Mouse (Mus musculus): ENCODE measurements around the gene Dusp10. TPM values are rescaled to one million over a fixed set of nuclear protein-coding genes. Genes with fewer than 3 reads are reported as not detected.

Dusp10 gene
- polyA plus RNA-seq, 1 experiment from 2014 or later: 5.1 TPM

DNA sequence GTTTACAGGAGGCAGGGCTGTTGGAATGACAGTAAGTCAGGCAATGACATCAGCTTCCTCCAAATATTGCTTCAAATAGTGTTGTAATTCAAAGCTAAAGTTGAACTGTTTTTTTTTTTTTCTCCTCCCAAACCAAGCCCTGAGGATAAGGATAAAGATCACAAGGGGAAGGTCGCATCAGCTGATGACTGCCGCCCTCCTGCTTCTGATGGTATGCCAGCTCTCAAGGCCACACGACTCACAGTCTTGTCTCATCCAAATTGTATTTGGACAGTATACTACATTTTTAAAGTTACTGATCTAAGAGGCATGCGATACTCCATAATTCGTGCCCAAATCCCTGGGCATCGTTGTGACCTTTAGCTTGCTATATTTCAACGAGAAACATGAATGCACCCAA lies 70.1 kb downstream of the Dusp10 start:
- H3K27me3 ChIP-seq: no peaks in the 10 kb centered on the region
- H3K9me3 ChIP-seq: no peaks in the 10 kb centered on the region
- no peak for ATAC-seq (replicated peaks)
- no peak overlapping the region for H3K4me2 ChIP-seq (replicated peaks)
- H3K4me3 ChIP-seq: no peak overlapping the region
- 90% methylated on average over 7 of the region's 7 CpGs for WGBS
- H3K36me3 ChIP-seq: no peaks in the 10 kb centered on the region
- H3K27ac ChIP-seq (replicated peaks): no peak overlapping the region
- no peak overlapping the region for H3K9ac ChIP-seq (replicated peaks)
- H3K4me1 ChIP-seq: no peaks in the 10 kb centered on the region

DNA sequence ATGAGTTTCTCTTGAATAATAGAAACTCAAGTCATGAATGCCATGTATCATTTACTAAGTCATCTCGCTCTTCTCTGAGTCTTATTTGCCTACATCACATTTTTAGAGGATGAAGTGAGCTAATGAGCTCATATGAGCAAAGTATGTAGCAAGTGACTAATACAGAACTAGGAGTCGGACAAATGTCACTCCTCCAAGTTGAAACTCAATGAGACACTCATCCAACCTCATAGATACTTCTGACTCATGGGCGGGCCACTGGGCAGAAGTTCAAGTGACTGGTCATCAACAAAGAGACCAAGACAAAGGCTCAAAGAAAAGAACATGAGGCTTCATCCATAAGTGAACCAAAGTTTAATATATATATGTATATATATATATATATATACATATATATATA lies 71.9 kb downstream of the Dusp10 start:
- H3K27ac ChIP-seq (replicated peaks): no peak overlapping the region
- H3K27me3 ChIP-seq: no peaks in the 10 kb centered on the region
- H3K9me3 ChIP-seq: no peaks in the 10 kb centered on the region
- no peak overlapping the region for H3K4me3 ChIP-seq
- no peaks in the 10 kb centered on the region for H3K4me1 ChIP-seq
- H3K36me3 ChIP-seq: no peaks in the 10 kb centered on the region
- no peak overlapping the region for H3K4me2 ChIP-seq (replicated peaks)
- 91% methylated on average over 3 of the region's 3 CpGs for WGBS
- ATAC-seq (replicated peaks): no peak
- no peak overlapping the region for H3K9ac ChIP-seq (replicated peaks)

DNA sequence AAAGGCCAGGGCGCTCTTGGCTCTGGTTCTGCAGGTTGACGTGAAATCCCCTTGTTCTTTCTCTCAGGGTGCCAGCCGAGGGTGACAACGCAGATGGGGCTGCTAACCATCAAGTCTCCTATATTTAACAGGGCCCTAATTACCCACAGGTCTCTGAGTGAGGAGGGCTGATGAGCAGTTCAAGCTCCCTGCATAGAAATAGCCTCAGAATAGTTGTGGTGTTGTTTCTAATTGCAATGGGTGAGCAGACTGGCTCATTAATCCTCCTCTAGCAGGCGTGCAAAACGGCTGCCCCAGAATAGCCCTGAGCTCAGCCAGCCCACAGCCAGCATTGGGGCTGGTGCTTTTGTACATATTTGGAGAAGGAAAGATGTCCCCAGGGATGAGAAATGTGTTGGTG lies 77.4 kb downstream of the Dusp10 start:
- ATAC-seq (replicated peaks): peak; percentile 61; the same call in 1 of the 2 replicates
- H3K9ac ChIP-seq (replicated peaks): no peak overlapping the region
- H3K4me1 ChIP-seq: peaks cover 8% of the 10 kb centered on the region
- H3K4me2 ChIP-seq (replicated peaks): no peak overlapping the region
- no peak overlapping the region for H3K4me3 ChIP-seq
- H3K27me3 ChIP-seq: no peaks in the 10 kb centered on the region
- WGBS: 31% methylated on average over 6 of the region's 6 CpGs
- no peak overlapping the region for H3K27ac ChIP-seq (replicated peaks)
- H3K9me3 ChIP-seq: no peaks in the 10 kb centered on the region
- H3K36me3 ChIP-seq: no peaks in the 10 kb centered on the region

DNA sequence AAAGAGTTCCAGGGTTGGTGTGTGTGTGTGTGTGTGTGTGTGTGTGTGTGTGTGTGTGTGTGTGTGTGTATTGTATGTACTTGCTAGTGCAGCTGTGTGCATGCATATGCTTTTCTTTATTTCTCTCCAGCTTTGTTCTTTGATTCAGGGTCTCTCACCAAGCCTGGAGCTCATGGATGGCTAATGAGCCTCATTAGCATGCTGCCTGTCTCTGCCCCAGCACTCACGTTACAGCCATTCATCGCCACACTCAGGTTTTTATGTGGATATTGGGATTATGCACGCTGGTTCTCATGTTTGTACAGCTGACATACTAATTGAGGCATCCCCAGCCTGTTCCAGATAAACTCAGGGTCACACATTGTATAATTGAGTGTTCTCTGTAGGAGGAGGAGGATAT lies 81.8 kb downstream of the Dusp10 start:
- no peak overlapping the region for H3K9ac ChIP-seq (replicated peaks)
- H3K9me3 ChIP-seq: no peaks in the 10 kb centered on the region
- 5% methylated on average over 3 of the region's 3 CpGs for WGBS
- no peak overlapping the region for H3K27ac ChIP-seq (replicated peaks)
- peaks cover 8% of the 10 kb centered on the region for H3K4me1 ChIP-seq
- H3K27me3 ChIP-seq: no peaks in the 10 kb centered on the region
- H3K4me3 ChIP-seq: no peak overlapping the region
- H3K4me2 ChIP-seq (replicated peaks): no peak overlapping the region
- H3K36me3 ChIP-seq: no peaks in the 10 kb centered on the region
- ATAC-seq (replicated peaks): no peak

DNA sequence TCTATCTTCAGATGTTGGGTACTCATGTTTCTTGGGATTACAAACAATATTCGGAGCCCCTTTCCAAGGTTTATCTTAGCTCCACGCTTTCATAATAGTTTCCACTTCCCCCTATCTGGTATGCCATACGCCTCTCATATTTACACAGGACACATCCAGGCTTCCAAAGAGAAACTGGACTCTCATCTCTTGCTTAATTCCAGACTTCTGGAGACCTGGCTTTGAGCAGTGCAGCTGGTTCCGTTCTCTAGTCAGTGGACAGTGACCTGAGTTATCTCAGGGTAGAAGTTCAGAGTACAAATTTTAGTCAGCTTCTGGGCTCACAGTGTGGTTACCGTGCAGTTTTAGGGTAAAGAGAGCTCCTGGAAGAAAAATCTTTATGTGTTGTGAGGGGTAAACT lies 87.3 kb downstream of the Dusp10 start:
- no peaks in the 10 kb centered on the region for H3K9me3 ChIP-seq
- H3K9ac ChIP-seq (replicated peaks): no peak overlapping the region
- H3K27me3 ChIP-seq: no peaks in the 10 kb centered on the region
- no peak overlapping the region for H3K27ac ChIP-seq (replicated peaks)
- no peaks in the 10 kb centered on the region for H3K36me3 ChIP-seq
- no peak overlapping the region for H3K4me2 ChIP-seq (replicated peaks)
- WGBS: 91% methylated on average over 5 of the region's 5 CpGs
- no peak for ATAC-seq (replicated peaks)
- H3K4me3 ChIP-seq: no peak overlapping the region
- H3K4me1 ChIP-seq: no peaks in the 10 kb centered on the region

DNA sequence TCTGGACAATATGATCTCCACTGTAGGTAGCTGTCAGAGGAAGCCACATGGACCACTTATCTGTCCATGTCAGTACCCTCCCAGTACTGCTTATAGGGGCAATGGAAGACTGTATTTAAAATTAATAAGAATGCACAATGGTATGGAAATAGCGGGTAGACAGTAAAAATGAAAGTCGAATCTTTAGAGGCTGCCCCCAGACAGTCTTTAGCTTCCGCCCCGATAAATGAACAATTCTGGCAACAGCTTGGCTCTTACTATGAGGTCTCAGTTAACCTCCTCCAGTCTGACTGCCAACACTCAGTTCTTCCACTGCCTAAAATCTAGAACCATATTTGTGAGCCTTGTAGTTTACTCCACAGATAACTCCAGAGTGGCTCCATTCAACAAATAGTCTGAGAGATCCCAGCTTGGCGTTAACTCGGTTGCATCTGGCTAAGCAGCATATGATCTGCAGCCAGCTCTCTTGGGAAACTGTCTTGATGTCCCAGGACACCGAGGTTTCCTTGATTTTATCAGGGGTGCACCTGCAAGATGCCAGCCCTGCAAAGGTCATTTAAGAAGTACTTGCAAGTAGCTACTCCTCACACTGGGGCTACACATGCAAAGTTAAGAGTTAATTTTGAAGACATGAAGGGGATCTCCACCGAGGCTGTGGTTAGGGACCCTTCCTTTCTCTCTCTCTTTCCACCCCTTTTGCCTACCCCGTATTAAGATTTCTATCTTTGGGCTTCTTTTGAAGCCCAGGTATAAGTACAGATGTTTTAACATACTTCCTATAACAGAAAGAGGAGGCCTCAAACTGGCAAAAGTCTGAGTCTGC lies 88.0 kb downstream of the Dusp10 start:
- H3K27ac ChIP-seq (replicated peaks): no peak overlapping the region
- no peaks in the 10 kb centered on the region for H3K9me3 ChIP-seq
- H3K27me3 ChIP-seq: no peaks in the 10 kb centered on the region
- no peaks in the 10 kb centered on the region for H3K4me1 ChIP-seq
- no peak for ATAC-seq (replicated peaks)
- H3K9ac ChIP-seq (replicated peaks): no peak overlapping the region
- H3K36me3 ChIP-seq: no peaks in the 10 kb centered on the region
- no peak overlapping the region for H3K4me3 ChIP-seq
- H3K4me2 ChIP-seq (replicated peaks): no peak overlapping the region
- 87% methylated on average over 9 of the region's 9 CpGs for WGBS

DNA sequence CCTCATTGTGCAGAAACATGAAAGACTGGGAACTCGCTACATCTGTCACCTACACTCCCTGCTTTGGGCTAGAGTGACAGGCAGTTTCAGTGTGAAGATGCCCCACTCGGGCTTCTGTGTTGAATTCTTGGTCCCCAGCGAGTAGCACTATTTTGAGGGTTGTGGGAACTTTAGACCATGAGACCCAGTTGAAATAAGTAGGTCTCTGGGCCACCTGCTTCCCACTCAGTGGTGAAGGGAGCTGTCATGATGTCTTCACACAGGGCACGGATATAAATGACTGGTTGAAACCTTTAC lies 88.6 kb downstream of the Dusp10 start:
- no peaks in the 10 kb centered on the region for H3K9me3 ChIP-seq
- no peak overlapping the region for H3K27ac ChIP-seq (replicated peaks)
- H3K4me3 ChIP-seq: no peak overlapping the region
- 78% methylated on average over 4 of the region's 4 CpGs for WGBS
- H3K36me3 ChIP-seq: no peaks in the 10 kb centered on the region
- H3K4me1 ChIP-seq: no peaks in the 10 kb centered on the region
- no peak overlapping the region for H3K4me2 ChIP-seq (replicated peaks)
- no peaks in the 10 kb centered on the region for H3K27me3 ChIP-seq
- no peak overlapping the region for H3K9ac ChIP-seq (replicated peaks)
- no peak for ATAC-seq (replicated peaks)

DNA sequence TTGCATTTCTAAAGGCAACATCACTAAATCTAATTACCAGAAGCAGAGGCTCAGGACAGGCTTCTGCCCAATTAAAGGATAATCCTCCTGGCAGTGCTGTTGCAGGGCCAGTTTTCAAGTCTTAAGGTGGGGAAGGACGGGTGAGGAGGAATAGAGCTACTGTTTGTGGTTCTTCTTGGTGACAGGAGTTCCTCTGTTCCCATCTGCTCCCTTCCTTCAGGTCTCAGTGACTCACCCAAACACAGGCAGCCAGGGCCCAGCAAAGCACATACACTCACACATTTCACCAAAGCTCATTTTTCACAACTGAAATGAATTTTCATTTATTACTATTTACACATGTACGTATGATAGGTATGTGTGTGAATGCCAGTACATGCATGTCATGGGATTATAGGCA lies 93.7 kb downstream of the Dusp10 start:
- no peak for ATAC-seq (replicated peaks)
- H3K4me3 ChIP-seq: no peak overlapping the region
- H3K4me1 ChIP-seq: no peaks in the 10 kb centered on the region
- H3K27me3 ChIP-seq: no peaks in the 10 kb centered on the region
- no peak overlapping the region for H3K27ac ChIP-seq (replicated peaks)
- H3K9me3 ChIP-seq: no peaks in the 10 kb centered on the region
- 55% methylated on average over 2 of the region's 2 CpGs for WGBS
- H3K36me3 ChIP-seq: no peaks in the 10 kb centered on the region
- H3K9ac ChIP-seq (replicated peaks): no peak overlapping the region
- no peak overlapping the region for H3K4me2 ChIP-seq (replicated peaks)

DNA sequence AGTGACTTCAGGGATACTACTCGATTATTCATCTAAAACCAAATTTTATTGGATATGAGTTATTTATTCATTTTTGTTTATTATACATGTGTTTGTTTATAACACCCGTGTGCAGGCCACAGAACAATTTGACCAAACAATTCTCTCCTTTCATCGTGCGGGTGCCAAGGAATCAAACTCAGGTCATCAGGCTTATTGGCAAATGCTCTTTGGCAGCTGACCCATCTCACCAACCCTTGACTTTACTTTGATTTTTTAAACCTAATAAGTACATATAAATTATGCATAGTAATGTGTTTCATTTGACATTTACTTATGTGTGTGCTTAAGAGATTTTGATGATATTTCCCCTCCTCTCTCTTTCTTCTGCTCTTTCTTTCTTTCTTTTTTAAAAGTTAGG lies 94.3 kb downstream of the Dusp10 start:
- Histone ChIP-seq H3K27ac (replicated peaks) (no peak overlapping the region), H3K4me1 (no peaks in the 10 kb centered on the region), H3K9ac (replicated peaks) (no peak overlapping the region), H3K9me3 (no peaks in the 10 kb centered on the region), H3K4me2 (replicated peaks) (no peak overlapping the region), H3K36me3 (no peaks in the 10 kb centered on the region), H3K4me3 (no peak overlapping the region), H3K27me3 (no peaks in the 10 kb centered on the region)
- no peak for ATAC-seq (replicated peaks)
- 88% methylated on average over 4 of the region's 4 CpGs for WGBS

DNA sequence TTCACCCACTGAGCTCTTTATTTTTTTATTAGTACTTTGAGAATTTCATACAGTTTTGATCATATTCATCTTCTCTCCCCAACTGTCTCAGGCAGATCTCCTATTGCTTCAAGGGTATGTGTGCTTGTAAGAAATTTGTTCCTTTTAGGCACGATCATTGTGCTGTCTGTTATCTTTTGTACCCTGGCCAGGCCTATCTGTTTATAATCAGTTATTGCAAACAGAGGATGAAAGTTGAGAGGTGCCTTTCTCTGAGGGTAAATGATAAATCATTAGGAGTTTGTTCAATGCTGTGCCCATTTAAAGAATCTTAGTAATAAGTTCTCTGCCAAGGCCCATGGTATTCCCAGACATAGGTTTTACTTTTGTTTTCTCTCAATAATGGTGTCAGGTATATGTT lies 95.2 kb downstream of the Dusp10 start:
- 90% methylated on average over 1 of the region's 1 CpGs for WGBS
- Histone ChIP-seq H3K9ac (replicated peaks) (no peak overlapping the region), H3K4me1 (no peaks in the 10 kb centered on the region)

DNA sequence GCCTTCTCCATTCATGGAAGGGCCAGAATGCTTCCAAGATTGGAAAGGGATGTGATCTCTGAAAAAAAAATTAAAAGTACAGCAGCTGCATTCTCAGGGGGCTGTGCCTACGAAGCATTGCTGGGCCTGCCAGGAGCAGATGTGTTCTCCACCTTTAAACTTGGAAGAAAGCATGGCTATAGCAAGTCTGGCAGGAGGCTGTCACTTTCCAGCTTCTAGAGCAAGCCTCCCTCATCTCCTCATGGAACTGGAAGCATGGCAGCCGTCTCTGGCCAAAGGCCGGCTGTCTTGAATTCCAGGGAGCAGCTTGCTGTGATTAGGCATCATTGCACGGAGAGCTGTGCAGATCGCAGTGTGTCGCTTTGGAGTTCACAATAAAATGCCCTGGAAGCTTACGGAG lies 104.5 kb downstream of the Dusp10 start:
- ATAC-seq (replicated peaks): no peak
- 89% methylated on average over 7 of the region's 7 CpGs for WGBS
- no peak overlapping the region for H3K27ac ChIP-seq (replicated peaks)
- H3K9me3 ChIP-seq: no peaks in the 10 kb centered on the region
- no peak overlapping the region for H3K4me3 ChIP-seq
- H3K27me3 ChIP-seq: no peaks in the 10 kb centered on the region
- no peak overlapping the region for H3K4me2 ChIP-seq (replicated peaks)
- no peak overlapping the region for H3K9ac ChIP-seq (replicated peaks)
- H3K4me1 ChIP-seq: no peaks in the 10 kb centered on the region
- no peaks in the 10 kb centered on the region for H3K36me3 ChIP-seq

More for the DNA sequence above, 95.2 kb downstream of the Dusp10 start:
- Histone ChIP-seq H3K4me3 (no peak overlapping the region), H3K27ac (replicated peaks) (no peak overlapping the region), H3K9me3 (no peaks in the 10 kb centered on the region), H3K27me3 (no peaks in the 10 kb centered on the region), H3K4me2 (replicated peaks) (no peak overlapping the region), H3K36me3 (no peaks in the 10 kb centered on the region)
- no peak for ATAC-seq (replicated peaks)

DNA sequence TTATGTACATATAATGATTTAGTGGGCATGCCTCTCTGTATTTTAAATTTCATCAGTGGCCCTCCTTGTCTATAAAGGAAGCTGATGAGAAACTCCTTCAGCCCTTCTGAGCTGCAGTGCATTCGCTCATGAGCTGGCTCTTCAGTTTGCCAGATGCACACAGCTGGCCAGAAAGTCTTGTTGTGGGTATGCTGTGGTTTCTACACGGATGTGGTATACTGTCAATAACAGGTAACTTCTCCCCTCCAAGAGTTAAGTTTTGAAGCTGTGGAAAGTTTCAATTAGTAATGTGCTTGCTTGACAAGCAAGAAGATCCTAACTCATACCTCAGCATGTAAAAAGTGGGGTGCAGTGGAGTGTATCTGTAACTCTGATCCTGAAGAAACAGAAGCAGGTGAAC lies 104.9 kb downstream of the Dusp10 start:
- no peaks in the 10 kb centered on the region for H3K4me1 ChIP-seq
- WGBS: 77% methylated on average over 2 of the region's 2 CpGs
- H3K27ac ChIP-seq (replicated peaks): no peak overlapping the region
- no peak overlapping the region for H3K9ac ChIP-seq (replicated peaks)
- H3K4me3 ChIP-seq: no peak overlapping the region
- ATAC-seq (replicated peaks): no peak
- H3K4me2 ChIP-seq (replicated peaks): no peak overlapping the region
- no peaks in the 10 kb centered on the region for H3K27me3 ChIP-seq
- no peaks in the 10 kb centered on the region for H3K9me3 ChIP-seq
- H3K36me3 ChIP-seq: no peaks in the 10 kb centered on the region

DNA sequence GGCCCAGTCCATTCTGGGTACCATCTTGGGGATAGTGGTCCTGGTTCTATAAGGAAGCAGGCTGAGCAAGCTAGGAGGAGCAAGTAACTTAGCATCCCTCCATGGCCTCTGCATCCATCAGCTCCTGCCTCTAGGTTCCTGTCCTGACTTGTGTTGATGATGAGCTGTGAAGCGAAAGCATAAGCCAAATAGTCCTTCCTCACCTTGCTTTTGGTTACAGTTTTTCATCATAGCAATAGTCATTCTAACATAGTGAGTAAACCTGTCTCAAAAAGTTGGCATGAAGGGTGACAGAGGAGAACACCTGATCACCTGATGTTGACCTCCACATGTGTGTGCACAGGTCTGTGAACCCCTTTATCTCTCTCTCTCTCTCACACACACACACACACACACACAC lies 105.5 kb downstream of the Dusp10 start:
- H3K9me3 ChIP-seq: no peaks in the 10 kb centered on the region
- ATAC-seq (replicated peaks): no peak

More for the DNA sequence above, 105.5 kb downstream of the Dusp10 start:
- WGBS: 100% methylated on average over 1 of the region's 1 CpGs
- Histone ChIP-seq H3K27ac (replicated peaks) (no peak overlapping the region), H3K36me3 (no peaks in the 10 kb centered on the region), H3K4me1 (no peaks in the 10 kb centered on the region), H3K4me2 (replicated peaks) (no peak overlapping the region), H3K9ac (replicated peaks) (no peak overlapping the region), H3K27me3 (no peaks in the 10 kb centered on the region), H3K4me3 (no peak overlapping the region)

All from forebrain, embryonic 15.5 days (tissue).